Mouse (Mus musculus): Measurements from ENCODE around the gene Fstl4.
A peak's percentile ranks its signal among the peaks of the same experiment; 100 is the strongest.

The Fstl4 gene

GRCm38 (mm10) chr11:52914431-52914830 lies 150.0 kb downstream of the Fstl4 start:
- no peak for DNase-seq (ENCODE audit: low spot score in 2 of 2)

GRCm38 (mm10) chr11:52915648-52916047 lies 151.2 kb downstream of the Fstl4 start:
- peak in 1 of 2 experiments; percentile 11 for DNase-seq (ENCODE audit: low spot score in 2 of 2)

- peak in 1 of 2 experiments; percentile 11 for DNase-seq (ENCODE audit: low spot score in 2 of 2)
These were observed 155.0 kb downstream of the Fstl4 start for GRCm38 (mm10) chr11:52919231-52919960.

GRCm38 (mm10) chr11:52924196-52924595 lies 159.8 kb downstream of the Fstl4 start:
- DNase-seq (ENCODE audit: low spot score in 2 of 2): no peak

- DNase-seq (ENCODE audit: low spot score in 2 of 2): no peak
These were observed 163.9 kb downstream of the Fstl4 start for GRCm38 (mm10) chr11:52928321-52928720.

- DNase-seq (ENCODE audit: low spot score in 2 of 2): no peak
These were observed 175.1 kb downstream of the Fstl4 start for GRCm38 (mm10) chr11:52939336-52940070.

- DNase-seq (ENCODE audit: low spot score in 2 of 2): no peak
These were observed 178.5 kb downstream of the Fstl4 start for GRCm38 (mm10) chr11:52942967-52943366.

GRCm38 (mm10) chr11:52954995-52955394 lies 190.6 kb downstream of the Fstl4 start:
- DNase-seq (ENCODE audit: low spot score in 2 of 2): peak; percentile 9 to 12

GRCm38 (mm10) chr11:52968809-52969208 lies 204.4 kb downstream of the Fstl4 start:
- no peak for DNase-seq (ENCODE audit: low spot score in 2 of 2)

GRCm38 (mm10) chr11:52970396-52970795 lies 206.0 kb downstream of the Fstl4 start:
- no peak for DNase-seq (ENCODE audit: low spot score in 2 of 2)

- no peak for DNase-seq (ENCODE audit: low spot score in 2 of 2)
These were observed 222.6 kb downstream of the Fstl4 start for GRCm38 (mm10) chr11:52986986-52987385.

- no peak for DNase-seq (ENCODE audit: low spot score in 2 of 2)
These were observed 230.3 kb downstream of the Fstl4 start for GRCm38 (mm10) chr11:52994688-52995087.

GRCm38 (mm10) chr11:52996434-52997093 lies 232.1 kb downstream of the Fstl4 start:
- no peak for DNase-seq (ENCODE audit: low spot score in 2 of 2)

GRCm38 (mm10) chr11:52997421-52997820 lies 233.0 kb downstream of the Fstl4 start:
- no peak for DNase-seq (ENCODE audit: low spot score in 2 of 2)

- DNase-seq (ENCODE audit: low spot score in 2 of 2): no peak
These were observed 235.8 kb downstream of the Fstl4 start for GRCm38 (mm10) chr11:53000226-53000625.

GRCm38 (mm10) chr11:53003361-53003760 lies 238.9 kb downstream of the Fstl4 start:
- DNase-seq (ENCODE audit: low spot score in 2 of 2): no peak

GRCm38 (mm10) chr11:53003811-53004210 lies 239.4 kb downstream of the Fstl4 start:
- no peak for DNase-seq (ENCODE audit: low spot score in 2 of 2)

GRCm38 (mm10) chr11:53009597-53009996 lies 245.2 kb downstream of the Fstl4 start:
- no peak for DNase-seq (ENCODE audit: low spot score in 2 of 2)

GRCm38 (mm10) chr11:53011996-53012505 lies 247.6 kb downstream of the Fstl4 start:
- no peak for DNase-seq (ENCODE audit: low spot score in 2 of 2)

- no peak for DNase-seq (ENCODE audit: low spot score in 2 of 2)
These were observed 249.5 kb downstream of the Fstl4 start for GRCm38 (mm10) chr11:53013906-53014305.

- DNase-seq (ENCODE audit: low spot score in 2 of 2): no peak
These were observed 252.1 kb downstream of the Fstl4 start for GRCm38 (mm10) chr11:53016358-53017021.

- no peak for DNase-seq (ENCODE audit: low spot score in 2 of 2)
These were observed 255.1 kb downstream of the Fstl4 start for GRCm38 (mm10) chr11:53019509-53019908.

Data from frontal cortex, postnatal 36 days (tissue).